Mouse (Mus musculus): ENCODE measurements at regions not wholly inside any gene's neighbourhood (a gene's known extent, or its start where the extent isn't known, plus 50 kb on each side); places are given as distances from the start of the nearest gene placed in this dataset.

GRCm38 (mm10) chr4:50291397-50291945 is 445.9 kb upstream of the Grin3a start:
- DNase-seq (ENCODE audit: low spot score in 2 of 2) = no peak

DNA sequence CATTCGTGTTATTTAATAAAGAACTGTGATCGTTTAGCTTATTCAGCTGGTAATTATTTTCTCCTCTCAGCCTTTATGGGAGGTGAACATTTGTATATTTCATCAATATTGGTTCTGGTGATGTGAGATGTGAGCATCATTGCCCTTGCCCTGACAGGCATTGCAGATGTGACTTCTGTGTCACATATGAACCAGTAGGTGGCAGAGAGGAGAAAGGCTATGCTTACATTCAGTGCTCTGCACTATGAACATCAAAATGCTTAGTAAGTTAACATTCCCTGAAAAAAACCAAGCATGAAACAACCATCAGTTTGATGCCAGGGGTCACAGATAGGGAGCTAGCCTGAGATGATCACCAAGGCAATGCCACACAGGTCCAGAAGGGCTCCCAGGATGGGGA is 441.1 kb upstream of the Grin3a start:
- DNase-seq (ENCODE audit: low spot score in 2 of 2) = no peak

GRCm38 (mm10) chr4:50259012-50259601 is 413.6 kb upstream of the Grin3a start:
- no peak for DNase-seq (ENCODE audit: low spot score in 2 of 2)

- DNase-seq (ENCODE audit: low spot score in 2 of 2) = no peak
Measured at GRCm38 (mm10) chr4:50242042-50242441, 396.5 kb upstream of the Grin3a start.

- DNase-seq (ENCODE audit: low spot score in 2 of 2) = no peak
Measured at GRCm38 (mm10) chr4:50240951-50241350, 395.4 kb upstream of the Grin3a start.

DNA sequence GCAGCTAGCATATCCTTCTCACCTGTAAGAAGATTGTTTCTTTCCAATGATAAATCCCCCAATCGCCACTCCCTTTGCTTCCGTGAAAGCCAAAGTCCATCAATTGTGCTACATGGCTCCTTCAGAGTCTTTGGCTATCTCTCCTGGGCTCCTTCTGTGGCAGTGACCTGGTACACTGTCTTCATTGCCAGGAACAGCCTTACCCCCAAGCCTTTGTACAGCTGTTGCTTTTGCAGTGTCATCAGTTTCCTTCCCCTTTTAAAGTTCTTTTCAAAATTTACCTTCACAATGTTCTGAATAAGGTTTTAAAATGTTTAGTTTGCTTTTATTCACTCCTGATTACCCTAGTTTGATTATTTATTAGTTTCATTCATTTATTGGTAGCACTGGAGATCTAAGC is 393.8 kb upstream of the Grin3a start:
- DNase-seq (ENCODE audit: low spot score in 2 of 2) = no peak

GRCm38 (mm10) chr4:50235476-50235875 is 389.9 kb upstream of the Grin3a start:
- no peak for DNase-seq (ENCODE audit: low spot score in 2 of 2)

- DNase-seq (ENCODE audit: low spot score in 2 of 2) = no peak
Measured at GRCm38 (mm10) chr4:50203348-50203747, 357.8 kb upstream of the Grin3a start.

- no peak for DNase-seq (ENCODE audit: low spot score in 2 of 2)
Measured at GRCm38 (mm10) chr4:50177196-50177595, 331.7 kb upstream of the Grin3a start.

DNA sequence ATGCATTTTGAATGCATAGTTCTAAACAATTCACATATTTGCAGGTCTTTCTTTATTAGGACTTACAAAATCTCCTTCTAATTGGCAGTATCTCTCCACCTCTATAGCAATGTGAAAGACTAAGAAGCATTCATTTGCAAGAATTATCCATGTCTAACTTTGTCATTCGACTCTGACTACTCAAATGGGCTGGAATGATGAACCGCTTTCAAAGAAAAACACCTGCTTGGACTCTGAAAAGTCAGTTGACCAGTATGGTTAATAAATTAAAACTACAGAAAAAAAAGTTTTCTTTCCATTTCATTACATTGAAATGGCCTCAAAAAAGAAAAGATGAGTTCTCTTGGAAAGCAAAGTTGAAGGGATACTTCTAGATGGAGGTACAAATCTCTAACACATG is 331.1 kb upstream of the Grin3a start:
- DNase-seq (ENCODE audit: low spot score in 2 of 2) = no peak

- no peak for DNase-seq (ENCODE audit: low spot score in 2 of 2)
Measured at GRCm38 (mm10) chr4:50160893-50161292, 315.3 kb upstream of the Grin3a start.

DNA sequence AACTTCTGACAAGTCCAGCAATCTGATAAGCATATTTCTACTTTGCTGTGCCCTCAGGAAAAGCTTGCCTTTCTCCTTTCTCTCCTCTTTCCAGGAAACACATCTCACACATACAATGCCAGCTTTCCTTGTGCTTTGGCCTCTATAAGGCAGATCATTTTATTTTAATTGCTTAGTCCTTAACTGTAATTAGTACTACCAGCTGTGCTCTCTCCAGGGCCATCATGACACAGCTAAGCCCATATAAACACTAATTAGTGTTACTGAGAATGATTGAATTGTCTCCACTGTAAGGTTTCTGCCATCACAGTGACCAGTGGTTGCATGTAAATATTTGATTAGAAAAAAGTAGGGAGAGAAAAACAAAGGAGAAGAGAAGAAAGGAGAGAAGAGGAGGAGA is 300.4 kb upstream of the Grin3a start:
- no peak for DNase-seq (ENCODE audit: low spot score in 2 of 2)

DNA sequence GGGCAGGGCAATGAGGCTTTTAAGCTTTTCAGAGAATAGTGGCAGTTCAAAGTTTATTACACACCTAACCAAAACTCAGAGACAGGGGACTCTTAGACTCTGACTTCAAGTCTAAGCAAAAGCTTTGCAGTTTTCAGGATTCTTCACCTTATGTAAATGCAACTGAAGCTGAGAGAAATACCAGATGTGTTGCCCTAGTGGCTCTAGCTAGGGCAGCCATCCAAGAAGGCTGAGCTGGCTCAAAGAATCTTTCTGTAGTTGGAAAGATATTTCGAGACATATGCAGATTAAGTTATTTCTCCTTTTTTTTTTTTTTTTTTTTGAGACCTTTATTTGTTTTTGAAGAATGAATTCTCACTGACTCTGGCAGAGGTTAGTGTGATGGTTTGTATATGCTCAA is 284.7 kb upstream of the Grin3a start:
- DNase-seq (ENCODE audit: low spot score in 2 of 2) = peak in 1 of 2 experiments; percentile 11

- no peak for DNase-seq (ENCODE audit: low spot score in 2 of 2)
Measured at GRCm38 (mm10) chr4:50106557-50106956, 261.0 kb upstream of the Grin3a start.

DNA sequence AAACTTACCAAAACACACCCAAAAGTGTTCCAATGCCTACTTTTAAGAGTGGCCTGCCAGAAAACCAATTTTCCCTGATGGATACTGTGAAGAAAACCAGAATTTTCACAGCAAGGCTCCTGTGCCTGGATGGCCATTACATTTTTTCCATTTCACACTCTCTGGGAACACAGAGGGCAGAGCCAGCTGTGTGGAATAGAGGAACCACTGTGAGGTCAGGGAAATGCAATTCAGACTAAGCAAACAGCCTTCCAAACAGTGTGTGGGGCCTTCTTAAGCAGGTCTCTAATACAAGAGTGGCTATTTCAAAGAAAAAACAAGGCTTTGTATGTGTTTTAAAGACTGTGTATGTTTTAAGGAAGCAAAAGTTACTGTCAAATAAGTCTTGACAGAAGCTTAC is 242.3 kb upstream of the Grin3a start:
- no peak for DNase-seq (ENCODE audit: low spot score in 2 of 2)

DNA sequence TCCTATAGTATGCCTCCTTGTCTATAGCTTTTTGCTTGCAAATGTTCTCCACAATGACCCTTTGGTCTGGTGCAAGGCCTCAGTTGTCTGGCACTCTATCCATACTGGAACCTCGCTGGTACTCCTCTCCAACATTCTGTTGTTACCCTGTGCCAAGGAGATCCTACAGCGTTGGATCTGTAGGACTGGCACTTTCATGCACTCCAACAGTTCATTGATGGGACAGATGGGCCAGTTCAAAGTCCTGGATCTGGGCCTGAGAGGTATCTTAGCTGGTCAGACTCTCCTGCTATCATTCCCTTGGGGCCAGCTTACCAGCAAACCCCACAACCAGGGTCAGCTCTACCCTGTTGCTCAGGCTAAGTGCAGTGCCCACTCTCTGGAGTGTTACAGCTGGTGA is 241.1 kb upstream of the Grin3a start:
- no peak for DNase-seq (ENCODE audit: low spot score in 2 of 2)

DNA sequence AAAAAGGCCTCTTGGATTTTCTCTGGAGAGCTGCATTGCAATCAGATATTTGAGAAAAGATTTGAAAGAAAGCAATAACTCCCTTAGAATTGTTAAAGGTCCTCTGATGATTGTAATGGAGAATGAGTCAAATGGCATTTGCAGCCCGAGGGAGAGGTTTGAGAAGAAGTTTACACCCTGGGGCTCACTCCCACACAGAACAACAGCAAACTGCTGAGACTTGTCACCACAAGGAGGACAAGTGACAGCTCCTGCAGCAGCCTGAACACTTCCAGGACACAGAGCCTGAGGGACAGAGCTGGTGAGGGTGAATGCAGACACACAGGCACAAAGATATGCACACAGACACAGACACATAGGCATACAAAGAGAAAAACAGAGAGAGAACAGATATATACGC is 210.0 kb upstream of the Grin3a start:
- peak in 1 of 2 experiments; percentile 7 for DNase-seq (ENCODE audit: low spot score in 2 of 2)

GRCm38 (mm10) chr4:50041476-50041875 is 195.9 kb upstream of the Grin3a start:
- no peak for DNase-seq (ENCODE audit: low spot score in 2 of 2)

- DNase-seq (ENCODE audit: low spot score in 2 of 2) = peak in 1 of 2 experiments; percentile 2
Measured at GRCm38 (mm10) chr4:50036079-50036478, 190.5 kb upstream of the Grin3a start.

DNA sequence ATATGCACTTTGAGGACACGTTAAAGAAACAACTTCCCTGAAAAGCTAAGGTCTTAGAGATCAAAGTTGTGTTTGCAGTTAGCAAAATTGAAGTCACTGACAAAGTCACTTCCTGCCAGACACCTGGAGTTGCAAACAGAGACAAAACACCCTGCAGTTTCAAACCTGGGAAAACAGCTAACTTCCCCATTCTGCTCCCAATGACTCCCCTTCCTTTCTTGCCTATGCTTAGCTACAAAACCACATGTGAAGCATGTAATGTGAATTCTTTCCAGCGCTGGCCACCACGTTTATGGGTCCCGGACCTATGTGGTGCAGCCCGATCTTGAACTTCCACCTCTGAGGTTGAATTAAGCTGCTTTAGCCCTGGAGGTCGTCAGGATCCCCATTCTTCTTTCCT is 179.8 kb upstream of the Grin3a start:
- no peak for DNase-seq (ENCODE audit: low spot score in 2 of 2)

All from left cerebral cortex, adult 8-10 months (tissue).